Mouse (Mus musculus) central nervous system, embryonic 18 days (tissue): ENCODE data around the gene F8. TPM values are rescaled to one million over a fixed set of nuclear protein-coding genes. Genes with fewer than 3 reads are reported as not detected.

Experiments
- polyA plus RNA-seq: library from polyadenylated mRNA; depleted of rRNA; stranded (reverse); fragments of >200 nt; gene quantifications from 2 replicates; pipeline ENCODE4 v1.2.3, GENCODE M21; 2012; rRNA removed

F8 gene
- 0.39 and 0.74 TPM in 2 replicates for polyA plus RNA-seq

GRCm38 (mm10) chrX:75382195-75382771 lies at the start of gene F8, which contains the start of gene Fundc2:
TSS of gene F8 (minus strand) at chrX:75382615.
TSS of gene Fundc2 (plus strand) at chrX:75382399.

GRCm38 (mm10) chrX:75415936-75416785 lies 33.7 kb upstream of the F8 start, which contains the start of the genes Cmc4, Mtcp1 and Brcc3:
TSS of gene Cmc4 (minus strand) at chrX:75416584.
TSS of gene Mtcp1 (minus strand) at chrX:75416588.
TSS of gene Brcc3 (plus strand) at chrX:75416628.

GRCm38 (mm10) chrX:75163670-75164069 lies 218.7 kb downstream of the F8 start, which contains the start of gene Smim9:
TSS of gene Smim9 (minus strand) at chrX:75163770.

GRCm38 (mm10) chrX:75130467-75131160 lies 251.8 kb downstream of the F8 start, which contains the start of gene Mpp1:
TSS of gene Mpp1 (minus strand) at chrX:75131016.

Other genes starting within 250 kb of the F8 start
- not detected in 2 replicates for gene Smim9, start 218.8 kb downstream of the F8 start, polyA plus RNA-seq
- gene Fundc2, start 216 bp downstream of the F8 start, polyA plus RNA-seq: 20.9 and 22.6 TPM in 2 replicates
- gene Cmc4, start 34.0 kb upstream of the F8 start, polyA plus RNA-seq: 23.1 and 25.2 TPM in 2 replicates
- 10.0 and 10.8 TPM in 2 replicates for gene Mtcp1, start 34.0 kb upstream of the F8 start, polyA plus RNA-seq
- gene Brcc3, start 34.0 kb upstream of the F8 start, polyA plus RNA-seq: 21.6 and 22.1 TPM in 2 replicates
- gene Vbp1, start 131.7 kb upstream of the F8 start, polyA plus RNA-seq: 117 and 122 TPM in 2 replicates
- gene Rab39b, start 195.6 kb upstream of the F8 start, polyA plus RNA-seq: 18.1 and 20.1 TPM in 2 replicates